Mouse (Mus musculus) CH12.LX (cell line): ENCODE results near the gene Prdx2. TPM values are rescaled to one million over a fixed set of nuclear protein-coding genes. Genes with fewer than 3 reads are reported as not detected.

Experiments used
- DNase-seq: peaks from one replicate; pipeline ENCODE4 v3.0.0-alpha.2; 2013; ENCODE audit errors: extremely low read depth
- H3K27ac ChIP-seq: 2 replicates; pipeline ENCODE4 v1.5.1; 2012; ENCODE audit warnings: low read depth, mild to moderate bottlenecking, control low read depth, moderate library complexity; ENCODE audit not compliant: insufficient read depth
- H3K27me3 ChIP-seq: replicated peaks from 2 replicates; pipeline ENCODE3; 2012; ENCODE audit warnings: inconsistent platforms
- H3K36me3 ChIP-seq, 2 experiments: replicated peaks in 1 of 2; 2 replicates each; pipeline versions ENCODE3 to v1.6.1; 2012; ENCODE audit warnings: inconsistent platforms in 1 of 2, low read length in 1 of 2, mild to moderate bottlenecking in 1 of 2, mixed read lengths in 1 of 2, moderate library complexity in 1 of 2; ENCODE audit not compliant: control insufficient read depth in 1 of 2, insufficient read depth in 1 of 2
- H3K4me1 ChIP-seq, 2 experiments: 2 replicates each; pipeline ENCODE4 v1.6.1; 2012; ENCODE audit warnings: inconsistent platforms in 1 of 2, moderate library complexity in 1 of 2; ENCODE audit not compliant: insufficient read depth in 2 of 2, control insufficient read depth in 1 of 2
- H3K4me2 ChIP-seq: 2 replicates; pipeline ENCODE4 v1.6.1; 2012; ENCODE audit warnings: low read depth, mild to moderate bottlenecking, control low read depth; ENCODE audit not compliant: poor library complexity, insufficient read depth, severe bottlenecking
- H3K4me3 ChIP-seq, 3 experiments: fragments of 150-350 bp in 1 of 3; sonication (generic) in 1 of 3; replicated peaks in 1 of 3; 2 replicates each; pipeline versions ENCODE3 to v1.5.1; 2011 to 2012; ENCODE audit warnings: low read depth in 2 of 3, low read length in 2 of 3, mild to moderate bottlenecking in 2 of 3, moderate library complexity in 2 of 3, control low read depth in 1 of 3, improper control_type of control experiment in 1 of 3, inconsistent platforms in 1 of 3, mixed read lengths in 1 of 3; ENCODE audit not compliant: poor library complexity in 1 of 3
- H3K79me2 ChIP-seq: replicated peaks from 2 replicates; pipeline ENCODE4 v1.6.1; 2012; ENCODE audit warnings: mild to moderate bottlenecking, moderate library complexity; ENCODE audit not compliant: control insufficient read depth, poor library complexity, insufficient read depth, severe bottlenecking; ENCODE audit errors: extremely low read depth
- H3K9ac ChIP-seq: 2 replicates; pipeline ENCODE4 v1.6.1; 2012; ENCODE audit warnings: low read depth, mild to moderate bottlenecking, control low read depth, moderate library complexity; ENCODE audit not compliant: insufficient read depth
- H3K9me3 ChIP-seq: replicated peaks from 2 replicates; pipeline ENCODE3; 2012; ENCODE audit warnings: low read length, inconsistent platforms, mixed read lengths
- BHLHE40 ChIP-seq: IDR thresholded peaks from 2 replicates; pipeline ENCODE4 v1.6.1; 2011; ENCODE audit warnings: mild to moderate bottlenecking, low read depth, low read length, improper control_type of control experiment
- CHD1 ChIP-seq: IDR thresholded peaks from 2 replicates; pipeline ENCODE4 v1.6.1; 2012; ENCODE audit warnings: low read depth, low read length, improper control_type of control experiment, inconsistent platforms
- CHD2 ChIP-seq: IDR thresholded peaks from 2 replicates; pipeline ENCODE4 v1.6.1; 2011; ENCODE audit warnings: low read length, improper control_type of control experiment
- CTCF ChIP-seq, 2 experiments: IDR thresholded peaks in 1 of 2; conservative IDR thresholded peaks in 1 of 2; 2 replicates each; pipeline ENCODE4 v1.5.1; 2011 to 2012; ENCODE audit warnings: low read depth in 2 of 2, low read length in 2 of 2, improper control_type of control experiment in 1 of 2, inconsistent platforms in 1 of 2, mild to moderate bottlenecking in 1 of 2, moderate library complexity in 1 of 2
- E2F4 ChIP-seq: IDR thresholded peaks from 2 replicates; pipeline ENCODE4 v1.6.1; 2011; ENCODE audit warnings: low read depth, low read length, improper control_type of control experiment; ENCODE audit not compliant: insufficient replicate concordance
- ELF1 ChIP-seq: IDR thresholded peaks from 2 replicates; pipeline ENCODE4 v1.6.1; 2014; ENCODE audit warnings: low read depth, mild to moderate bottlenecking, inconsistent platforms, low read length, improper control_type of control experiment
- EP300 ChIP-seq: IDR thresholded peaks from 2 replicates; pipeline ENCODE4 v1.6.1; 2011; ENCODE audit warnings: low read length, improper control_type of control experiment
- ETS1 ChIP-seq: conservative IDR thresholded peaks from 2 replicates; pipeline ENCODE4 v1.6.1; 2012; ENCODE audit warnings: low read depth, mild to moderate bottlenecking, inconsistent platforms, low read length, improper control_type of control experiment, moderate library complexity
- GABPA ChIP-seq: IDR thresholded peaks from 2 replicates; pipeline ENCODE4 v1.6.1; 2012; ENCODE audit warnings: low read depth, low read length, improper control_type of control experiment, inconsistent platforms; ENCODE audit not compliant: insufficient replicate concordance
- HCFC1 ChIP-seq: IDR thresholded peaks from 2 replicates; pipeline ENCODE4 v1.6.1; 2012; ENCODE audit warnings: low read depth, mild to moderate bottlenecking, inconsistent platforms, low read length, improper control_type of control experiment
- IRF4 ChIP-seq: IDR thresholded peaks from 2 replicates; pipeline ENCODE4 v1.6.1; 2014; ENCODE audit warnings: low read depth, mild to moderate bottlenecking, inconsistent platforms, low read length, improper control_type of control experiment
- JUN ChIP-seq: IDR thresholded peaks from 2 replicates; pipeline ENCODE4 v1.6.1; 2011; ENCODE audit warnings: low read depth, mild to moderate bottlenecking, low read length, improper control_type of control experiment, moderate library complexity; ENCODE audit not compliant: insufficient read depth
- JUND ChIP-seq: conservative IDR thresholded peaks from 2 replicates; pipeline ENCODE4 v1.6.1; 2011; ENCODE audit warnings: low read depth, low read length, improper control_type of control experiment
- KAT2A ChIP-seq: IDR thresholded peaks from 2 replicates; pipeline ENCODE4 v1.6.1; 2012; ENCODE audit warnings: low read length, improper control_type of control experiment, inconsistent platforms; ENCODE audit not compliant: insufficient replicate concordance
- MAFK ChIP-seq: IDR thresholded peaks from 2 replicates; pipeline ENCODE4 v1.6.1; 2011; ENCODE audit warnings: low read length, improper control_type of control experiment; ENCODE audit not compliant: insufficient replicate concordance
- MAX ChIP-seq: IDR thresholded peaks from 2 replicates; pipeline ENCODE4 v1.6.1; 2011; ENCODE audit warnings: low read length, improper control_type of control experiment
- MAZ ChIP-seq: IDR thresholded peaks from 2 replicates; pipeline ENCODE4 v1.6.1; 2012; ENCODE audit warnings: low read depth, mild to moderate bottlenecking, inconsistent platforms, low read length, improper control_type of control experiment, moderate library complexity
- MEF2A ChIP-seq: IDR thresholded peaks from 2 replicates; pipeline ENCODE4 v1.6.1; 2014; ENCODE audit warnings: low read depth, mild to moderate bottlenecking, inconsistent platforms, low read length, improper control_type of control experiment, borderline replicate concordance
- MXI1 ChIP-seq: IDR thresholded peaks from 2 replicates; pipeline ENCODE4 v1.6.1; 2011; ENCODE audit warnings: mild to moderate bottlenecking, low read depth, low read length, improper control_type of control experiment
- MYC ChIP-seq: IDR thresholded peaks from 2 replicates; pipeline ENCODE4 v1.6.1; 2011; ENCODE audit warnings: low read depth, mild to moderate bottlenecking, improper control_type of control experiment, low read length
- NELFE ChIP-seq: IDR thresholded peaks from 2 replicates; pipeline ENCODE4 v1.6.1; 2011; ENCODE audit warnings: low read depth, low read length, improper control_type of control experiment
- NRF1 ChIP-seq: IDR thresholded peaks from 2 replicates; pipeline ENCODE4 v1.6.1; 2014; ENCODE audit warnings: low read depth, mild to moderate bottlenecking, inconsistent platforms, low read length, improper control_type of control experiment, moderate library complexity
- PAX5 ChIP-seq: IDR thresholded peaks from 2 replicates; pipeline ENCODE4 v1.6.1; 2012; ENCODE audit warnings: low read length, inconsistent platforms, mixed read lengths
- POLR2A ChIP-seq: IDR thresholded peaks from 2 replicates; pipeline ENCODE4 v1.6.1; 2011; ENCODE audit warnings: low read depth, mild to moderate bottlenecking, improper control_type of control experiment, low read length
- POLR2AphosphoS2 ChIP-seq: IDR thresholded peaks from 2 replicates; pipeline ENCODE4 v1.6.1; 2011; ENCODE audit warnings: low read depth, low read length, improper control_type of control experiment
- RAD21 ChIP-seq: IDR thresholded peaks from 2 replicates; pipeline ENCODE4 v1.6.1; 2011; ENCODE audit warnings: low read depth, mild to moderate bottlenecking, low read length, improper control_type of control experiment, moderate library complexity
- RCOR1 ChIP-seq: conservative IDR thresholded peaks from 2 replicates; pipeline ENCODE4 v1.6.1; 2012; ENCODE audit warnings: low read depth, mild to moderate bottlenecking, inconsistent platforms, low read length, improper control_type of control experiment
- SIN3A ChIP-seq: IDR thresholded peaks from 2 replicates; pipeline ENCODE4 v1.6.1; 2012; ENCODE audit warnings: low read length, improper control_type of control experiment, inconsistent platforms
- SMC3 ChIP-seq: IDR thresholded peaks from 2 replicates; pipeline ENCODE4 v1.6.1; 2011; ENCODE audit warnings: low read depth, low read length, improper control_type of control experiment
- TBP ChIP-seq: conservative IDR thresholded peaks from 2 replicates; pipeline ENCODE4 v1.6.1; 2011; ENCODE audit warnings: low read depth, low read length, improper control_type of control experiment
- TCF12 ChIP-seq: IDR thresholded peaks from 2 replicates; pipeline ENCODE4 v1.6.1; 2014; ENCODE audit warnings: low read depth, mild to moderate bottlenecking, inconsistent platforms, low read length, improper control_type of control experiment
- UBTF ChIP-seq: IDR thresholded peaks from 2 replicates; pipeline ENCODE4 v1.6.1; 2012; ENCODE audit warnings: low read depth, mild to moderate bottlenecking, inconsistent platforms, low read length, improper control_type of control experiment, moderate library complexity
- USF1 ChIP-seq: IDR thresholded peaks from 2 replicates; pipeline ENCODE4 v1.6.1; 2014; ENCODE audit warnings: low read depth, mild to moderate bottlenecking, inconsistent platforms, low read length, improper control_type of control experiment
- USF2 ChIP-seq: conservative IDR thresholded peaks from 2 replicates; pipeline ENCODE4 v1.6.1; 2011; ENCODE audit warnings: low read depth, low read length, improper control_type of control experiment
- ZC3H11A ChIP-seq: IDR thresholded peaks from 2 replicates; pipeline ENCODE4 v1.6.1; 2012; ENCODE audit warnings: low read depth, mild to moderate bottlenecking, inconsistent platforms, low read length, improper control_type of control experiment
- ZKSCAN1 ChIP-seq: IDR thresholded peaks from 2 replicates; pipeline ENCODE4 v1.6.1; 2012; ENCODE audit warnings: low read depth, inconsistent platforms, low read length, improper control_type of control experiment, borderline replicate concordance
- ZMIZ1 ChIP-seq: IDR thresholded peaks from 2 replicates; pipeline ENCODE4 v1.6.1; 2012; ENCODE audit warnings: low read depth, mild to moderate bottlenecking, inconsistent platforms, low read length, improper control_type of control experiment
- ZNF384 ChIP-seq: IDR thresholded peaks from 2 replicates; pipeline ENCODE4 v1.6.1; 2012; ENCODE audit warnings: low read depth, low read length, improper control_type of control experiment, inconsistent platforms
- dilution Hi-C: fragments of 300-500 bp; cut with MboI; formaldehyde crosslinking; loops from 2 replicates; pipeline ENCODE4 v1.14.3; 2020; ENCODE audit warnings: low sequenced_read_pairs; ENCODE audit not compliant: extremely low pct_unique_long_range_greater_than_20kb, extremely low pct_ligation_motif_present
- in situ Hi-C: fragments of 300-500 bp; cut with MboI; formaldehyde crosslinking; loops from 3 replicates; pipeline ENCODE4 v1.14.3; 2019; ENCODE audit warnings: low sequenced_read_pairs, low pct_ligation_motif_present, low pct_unique_long_range_greater_than_20kb, mixed read lengths
- polyA plus RNA-seq: library from polyadenylated mRNA; unstranded; fragments of >175 nt; gene quantifications from 2 replicates; pipeline ENCODE4 v1.2.1, GENCODE M21; 2012; ENCODE audit warnings: low read depth; ENCODE audit not compliant: insufficient read length
- total RNA-seq, 2 experiments: library from RNA; depleted of rRNA; stranded (reverse); fragments of 300-350 nt in 1 of 2; fragments of >200 nt in 1 of 2; gene quantifications; 2 replicates each; pipeline ENCODE4 v1.2.3; 2012 to 2014

The Prdx2 gene
- total and polyA plus RNA-seq, 3 experiments: 158 to 232 (median 218) TPM

- TF ChIP-seq IRF4 (peak; percentile 75), SMC3 (peak; percentile 91), PAX5 (no peak), JUN (no peak), MAX (peak; percentile 45; the same call in 1 of the 2 replicates), TCF12 (peak; percentile 28; the same call in 1 of the 2 replicates), MEF2A (no peak), ZC3H11A (peak; percentile 57; the same call in 1 of the 2 replicates), RAD21 (peak; percentile 79), USF2 (no peak), NELFE (peak; percentile 25; the same call in 1 of the 2 replicates), POLR2AphosphoS2 (no peak), BHLHE40 (0 out of 2 replicates have a peak, but pooled peaks have one; percentile 19), CTCF (conservative IDR thresholded peaks at IDR 0.05 in 1 of 2, IDR thresholded peaks at IDR 0.05 in 1 of 2; ENCODE audit: low read depth in 2 of 2, low read length in 2 of 2) (peak; percentile 27 to 98; a peak in 3 of 4 replicates), ELF1 (no peak), MXI1 (no peak), RCOR1 (no peak), NRF1 (0 out of 2 replicates have a peak, but pooled peaks have one; percentile 36), EP300 (no peak), UBTF (no peak), CHD2 (no peak), GABPA (no peak), MYC (peak; percentile 67; the same call in 1 of the 2 replicates), POLR2A (no peak), KAT2A (no peak), ZMIZ1 (no peak), ZNF384 (no peak), E2F4 (no peak), TBP (no peak), SIN3A (no peak), MAFK (no peak), MAZ (no peak), USF1 (no peak), CHD1 (no peak), ETS1 (no peak), JUND (no peak), HCFC1 (peak; percentile 41; the same call in 1 of the 2 replicates), ZKSCAN1 (no peak)
- H3K79me2 ChIP-seq: no peaks in the 10 kb centered on the region
- H3K27me3 ChIP-seq: no peaks in the 10 kb centered on the region
- H3K9me3 ChIP-seq: no peaks in the 10 kb centered on the region
- no peak overlapping the region for H3K4me3 ChIP-seq
- in situ Hi-C loops: no loop called here
- no peak overlapping the region for H3K9ac ChIP-seq
- no peak overlapping the region for H3K27ac ChIP-seq
- DNase-seq: peak; percentile 91
- H3K4me2 ChIP-seq: no peak overlapping the region
- dilution Hi-C loops: no loop called here
- peaks cover 4 to 16% of the 10 kb centered on the region in 2 experiments for H3K4me1 ChIP-seq
- peaks cover 34 to 69% of the 10 kb centered on the region in 2 experiments for H3K36me3 ChIP-seq
Observed at GRCm38 (mm10) chr8:84997649-84998295, 28.4 kb downstream of the Prdx2 start.
